Mouse (Mus musculus) hindbrain, embryonic 15.5 days (tissue): ENCODE measurements around the gene 1700092M07Rik. TPM values are rescaled to one million over a fixed set of nuclear protein-coding genes. Genes with fewer than 3 reads are reported as not detected.
"Not testable (repeated sequence)": the region's sequence is repeated elsewhere in the genome, so short reads cannot be mapped to it uniquely, and the experiment has no call there.

Experiments
- ATAC-seq: fragments of 200-750 bp; cut with Nextera tagmentation; 2 replicates; pipeline ENCODE4 v1.8.0; 2017; ENCODE audit warnings: low read depth, moderate number of reproducible peaks, moderate TSS enrichment; ENCODE audit not compliant: low FRiP score
- H3K27ac ChIP-seq: fragments of 300-500 bp; sonication (generic); replicated peaks from 2 replicates; pipeline ENCODE4 v1.5.1; 2015; ENCODE audit warnings: mild to moderate bottlenecking, inconsistent platforms
- H3K27me3 ChIP-seq: fragments of 300-500 bp; sonication (generic); 2 replicates; pipeline ENCODE4 v1.6.1; 2015; ENCODE audit warnings: control low read depth, inconsistent platforms
- H3K36me3 ChIP-seq: fragments of 300-500 bp; sonication (generic); 2 replicates; pipeline ENCODE4 v1.6.1; 2015; ENCODE audit warnings: control low read depth, inconsistent platforms
- H3K4me1 ChIP-seq: fragments of 300-500 bp; sonication (generic); replicated peaks from 2 replicates; pipeline ENCODE4 v1.6.1; 2015; ENCODE audit warnings: control low read depth, inconsistent platforms
- H3K4me2 ChIP-seq: fragments of 300-500 bp; sonication (generic); 2 replicates; pipeline ENCODE4 v1.6.1; 2015; ENCODE audit warnings: moderate library complexity, mild to moderate bottlenecking, inconsistent platforms
- H3K4me3 ChIP-seq: fragments of 300-500 bp; sonication (generic); 2 replicates; pipeline ENCODE4 v1.5.1; 2015; ENCODE audit warnings: mild to moderate bottlenecking, inconsistent platforms
- H3K9ac ChIP-seq: fragments of 300-500 bp; sonication (generic); 2 replicates; pipeline ENCODE4 v1.6.1; 2015; ENCODE audit warnings: inconsistent platforms
- H3K9me3 ChIP-seq: fragments of 300-500 bp; sonication (generic); 2 replicates; pipeline ENCODE4 v1.6.1; 2016; ENCODE audit warnings: control low read depth, inconsistent platforms
- WGBS: fragments of 180-500 bp; shearing (Covaris S2); methylation state at CpG from one replicate; pipeline ENCODE4 v1.1.7; 2015; 5-methylcytosine and 5-hydroxymethylcytosine counted together
- polyA plus RNA-seq: library from polyadenylated mRNA; unstranded; fragments of >200 nt; fragmentation: Nextera tagmentation; extraction: Ambion mirVana; gene quantifications from 2 replicates; pipeline ENCODE4 v1.2.1, GENCODE M21; 2015

Gene 1700092M07Rik
- polyA plus RNA-seq, 1 experiment from 2014 or later, result 1.7 TPM

- Histone ChIP-seq H3K27ac (peak overlapping the region; percentile 85; the same call in 1 of the 2 replicates), H3K9ac (0 out of 2 replicates have a peak overlapping the region, but pooled peaks have one; percentile 30), H3K36me3 (peaks cover 55% of the 10 kb centered on the region)
Observed at GRCm38 (mm10) chr19:8711506-8711905, 29.0 kb upstream of the 1700092M07Rik start.

GRCm38 (mm10) chr19:8711949-8712869 is 28.3 kb upstream of the 1700092M07Rik start:
- Histone ChIP-seq H3K9me3 (no peaks in the 10 kb centered on the region), H3K4me3 (peak overlapping the region; percentile 51), H3K27ac (peak overlapping the region; percentile 85), H3K36me3 (peaks cover 50% of the 10 kb centered on the region), H3K4me1 (peaks cover 38% of the 10 kb centered on the region), H3K27me3 (no peaks in the 10 kb centered on the region), H3K9ac (peak overlapping the region; percentile 60), H3K4me2 (peak overlapping the region; percentile 63)
- WGBS, result 65% methylated on average over 10 of the region's 10 CpGs
- no peak for ATAC-seq

More at GRCm38 (mm10) chr19:8711506-8711905, 29.0 kb upstream of the 1700092M07Rik start:
- WGBS, result 79% methylated on average over 4 of the region's 4 CpGs
- no peak for ATAC-seq
- Histone ChIP-seq H3K9me3 (no peaks in the 10 kb centered on the region), H3K4me2 (peak overlapping the region; percentile 63), H3K27me3 (no peaks in the 10 kb centered on the region), H3K4me3 (peak overlapping the region; percentile 51; the same call in 1 of the 2 replicates), H3K4me1 (peaks cover 38% of the 10 kb centered on the region)

GRCm38 (mm10) chr19:8712870-8713305 is 27.6 kb upstream of the 1700092M07Rik start:
- H3K9ac ChIP-seq, result peak overlapping the region; percentile 60
- H3K27me3 ChIP-seq, result no peaks in the 10 kb centered on the region
- peak overlapping the region; percentile 85 for H3K27ac ChIP-seq
- peaks cover 38% of the 10 kb centered on the region for H3K4me1 ChIP-seq
- H3K9me3 ChIP-seq, result no peaks in the 10 kb centered on the region
- H3K36me3 ChIP-seq, result peaks cover 43% of the 10 kb centered on the region
- WGBS, result 0% methylated on average over 13 of the region's 13 CpGs
- ATAC-seq, result peak; percentile 66; the same call in 1 of the 2 replicates
- peak overlapping the region; percentile 51 for H3K4me3 ChIP-seq
- H3K4me2 ChIP-seq, result peak overlapping the region; percentile 63

- under 1% methylated on average over 47 of the region's 51 CpGs for WGBS
- H3K4me3 ChIP-seq, result peak overlapping the region; percentile 51
Observed at GRCm38 (mm10) chr19:8713306-8713996, 27.1 kb upstream of the 1700092M07Rik start.

GRCm38 (mm10) chr19:8713997-8714652 is 26.4 kb upstream of the 1700092M07Rik start:
- 7% methylated on average over 13 of the region's 13 CpGs for WGBS
- H3K4me1 ChIP-seq, result peaks cover 38% of the 10 kb centered on the region
- H3K36me3 ChIP-seq, result peaks cover 31% of the 10 kb centered on the region
- peak overlapping the region; percentile 51 for H3K4me3 ChIP-seq
- H3K27ac ChIP-seq, result peak overlapping the region; percentile 85
- H3K4me2 ChIP-seq, result peak overlapping the region; percentile 63
- no peaks in the 10 kb centered on the region for H3K27me3 ChIP-seq
- ATAC-seq, result no peak
- H3K9me3 ChIP-seq, result no peaks in the 10 kb centered on the region
- peak overlapping the region; percentile 60 for H3K9ac ChIP-seq

More at GRCm38 (mm10) chr19:8713306-8713996, 27.1 kb upstream of the 1700092M07Rik start:
- peak overlapping the region; percentile 63 for H3K4me2 ChIP-seq
- peaks cover 38% of the 10 kb centered on the region for H3K4me1 ChIP-seq
- peak; percentile 91 for ATAC-seq
- H3K36me3 ChIP-seq, result peaks cover 38% of the 10 kb centered on the region
- H3K9me3 ChIP-seq, result no peaks in the 10 kb centered on the region
- H3K27ac ChIP-seq, result peak overlapping the region; percentile 85
- no peaks in the 10 kb centered on the region for H3K27me3 ChIP-seq
- peak overlapping the region; percentile 60 for H3K9ac ChIP-seq

- Histone ChIP-seq H3K36me3 (peaks cover 23% of the 10 kb centered on the region), H3K9me3 (no peaks in the 10 kb centered on the region), H3K4me2 (no peak overlapping the region), H3K27me3 (no peaks in the 10 kb centered on the region), H3K4me1 (peaks cover 38% of the 10 kb centered on the region), H3K9ac (no peak overlapping the region), H3K4me3 (peak overlapping the region; percentile 51; the same call in 1 of the 2 replicates), H3K27ac (no peak overlapping the region)
- no peak for ATAC-seq
- WGBS, result 73% methylated on average over 10 of the region's 10 CpGs
Observed at GRCm38 (mm10) chr19:8714653-8715481, 25.7 kb upstream of the 1700092M07Rik start.

- Histone ChIP-seq H3K4me3 (no peak overlapping the region), H3K27ac (no peak overlapping the region), H3K9ac (no peak overlapping the region), H3K27me3 (no peaks in the 10 kb centered on the region), H3K4me1 (peaks cover 37% of the 10 kb centered on the region), H3K9me3 (no peaks in the 10 kb centered on the region), H3K36me3 (peaks cover 12% of the 10 kb centered on the region), H3K4me2 (no peak overlapping the region)
- ATAC-seq, result no peak
- 67% methylated on average over 10 of the region's 10 CpGs for WGBS
Observed at GRCm38 (mm10) chr19:8715868-8716766, 24.4 kb upstream of the 1700092M07Rik start.

- H3K27ac ChIP-seq, result no peak overlapping the region
- no peaks in the 10 kb centered on the region for H3K9me3 ChIP-seq
- H3K9ac ChIP-seq, result no peak overlapping the region
- peaks cover 38% of the 10 kb centered on the region for H3K4me1 ChIP-seq
- WGBS, result 74% methylated on average over 8 of the region's 10 CpGs
- H3K4me2 ChIP-seq, result no peak overlapping the region
- no peaks in the 10 kb centered on the region for H3K27me3 ChIP-seq
- H3K36me3 ChIP-seq, result peaks cover 7% of the 10 kb centered on the region; the same call in 1 of the 2 replicates
- no peak for ATAC-seq
- H3K4me3 ChIP-seq, result no peak overlapping the region
Observed at GRCm38 (mm10) chr19:8716767-8717475, 23.6 kb upstream of the 1700092M07Rik start.

GRCm38 (mm10) chr19:8718357-8718756 is 22.2 kb upstream of the 1700092M07Rik start:
- no peaks in the 10 kb centered on the region for H3K27me3 ChIP-seq
- no peak for ATAC-seq
- no peaks in the 10 kb centered on the region for H3K9me3 ChIP-seq
- no peaks in the 10 kb centered on the region for H3K36me3 ChIP-seq
- no peak overlapping the region for H3K9ac ChIP-seq
- H3K27ac ChIP-seq, result no peak overlapping the region
- no peak overlapping the region for H3K4me3 ChIP-seq
- peaks cover 32% of the 10 kb centered on the region for H3K4me1 ChIP-seq
- H3K4me2 ChIP-seq, result no peak overlapping the region
- 75% methylated on average over 3 of the region's 3 CpGs for WGBS

GRCm38 (mm10) chr19:8719037-8719436 is 21.5 kb upstream of the 1700092M07Rik start:
- H3K4me2 ChIP-seq, H3K4me3 ChIP-seq, H3K27me3 ChIP-seq, H3K36me3 ChIP-seq, H3K27ac ChIP-seq, H3K9ac ChIP-seq, ATAC-seq, H3K9me3 ChIP-seq: not testable (repeated sequence)
- H3K4me1 ChIP-seq, result peaks cover 28% of the 10 kb centered on the region
